Mouse (Mus musculus) lung, postnatal 10 days (tissue): ENCODE results near the gene Trnp1.
"Not testable (repeated sequence)": the region's sequence is repeated elsewhere in the genome, so short reads cannot be mapped to it uniquely, and the experiment has no call there.

Experiments used
- DNase-seq: peaks from one replicate; pipeline ENCODE4 v3.0.0; 2021

Gene Trnp1

DNA sequence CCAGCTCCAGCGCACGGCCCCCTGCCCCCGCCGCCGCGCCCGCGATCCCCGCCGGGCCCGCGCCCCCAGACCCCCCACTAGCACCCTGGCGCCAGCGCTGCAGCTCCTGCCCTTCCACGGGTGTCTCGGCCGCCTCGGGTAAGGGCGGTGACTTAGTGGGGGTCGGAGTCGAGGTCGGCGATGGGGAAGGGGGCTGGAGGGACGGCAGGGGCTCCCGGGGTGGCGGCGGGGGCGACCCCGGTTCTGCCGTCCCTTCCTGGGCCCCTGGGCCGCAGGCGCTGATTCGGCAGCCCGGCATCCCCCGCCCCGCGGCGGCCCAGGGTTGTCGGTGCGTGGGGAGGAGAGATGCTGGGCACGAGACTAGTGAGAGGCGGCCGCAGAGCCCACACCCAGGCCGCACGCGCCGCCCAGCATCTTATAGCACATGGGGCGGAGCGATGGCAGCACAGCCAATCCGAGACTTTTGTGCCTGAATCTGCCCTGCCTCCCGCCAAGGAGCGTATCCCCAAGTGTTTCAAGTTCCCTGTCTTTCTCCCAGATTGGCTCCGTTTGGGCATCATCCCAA lies at the start of gene Trnp1:
Gene Trnp1 (minus strand): TSS at position 391 of the 565 bp plus-strand sequence.
- peak; percentile 69 for DNase-seq

DNA sequence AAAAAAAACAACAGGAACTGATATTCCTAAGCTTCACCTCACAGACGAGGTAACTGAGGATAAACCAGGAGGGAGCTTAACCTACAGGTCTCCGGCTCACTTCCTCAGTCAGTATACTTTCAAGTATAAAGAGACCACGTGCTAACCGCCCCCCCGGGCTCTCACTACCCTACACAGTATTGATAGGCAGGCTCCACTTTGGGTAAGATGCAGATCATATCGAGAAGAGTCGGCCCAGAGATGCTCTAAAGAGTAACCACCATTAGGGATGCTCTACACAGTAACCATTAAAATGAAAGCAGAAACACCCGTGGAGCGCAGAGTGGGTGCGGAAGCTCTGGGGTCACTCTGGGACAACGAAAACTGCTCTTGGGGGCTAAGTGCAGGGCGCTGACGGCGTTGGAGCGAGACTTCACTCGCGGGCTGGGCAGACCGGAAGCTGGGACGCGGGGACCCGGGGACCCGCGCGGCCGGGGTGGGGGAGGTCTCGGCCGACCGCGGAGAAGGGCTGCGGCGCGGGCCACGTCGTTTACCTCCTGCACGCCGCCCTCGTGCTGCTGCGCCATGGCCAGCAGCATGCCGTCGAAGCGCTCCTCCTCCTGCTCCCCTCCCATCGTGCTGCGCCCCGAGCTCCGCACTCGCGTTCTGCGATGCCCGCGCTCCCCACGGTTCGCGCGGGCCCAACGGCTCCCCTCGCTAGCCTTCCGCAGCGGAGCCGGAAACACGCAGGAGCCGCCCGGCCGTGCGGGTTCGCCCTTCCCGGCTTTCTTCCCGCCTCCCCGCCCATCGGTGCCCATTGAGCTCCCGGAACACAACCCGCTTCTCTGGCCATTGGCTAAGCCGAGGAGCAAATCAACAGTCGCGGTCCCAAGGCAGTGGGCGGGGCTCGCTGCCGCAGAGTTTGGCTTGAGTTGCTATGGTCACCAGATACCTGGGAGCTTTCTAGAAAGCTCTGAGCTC lies 47.2 kb upstream of the Trnp1 start, which contains the start of gene Nudc:
Gene Nudc (minus strand): TSS at position 725 of the 960 bp plus-strand sequence.
- peak; percentile 98 for DNase-seq

- DNase-seq = no peak
Measured at GRCm38 (mm10) chr4:133536652-133537051, 38.3 kb upstream of the Trnp1 start.

DNA sequence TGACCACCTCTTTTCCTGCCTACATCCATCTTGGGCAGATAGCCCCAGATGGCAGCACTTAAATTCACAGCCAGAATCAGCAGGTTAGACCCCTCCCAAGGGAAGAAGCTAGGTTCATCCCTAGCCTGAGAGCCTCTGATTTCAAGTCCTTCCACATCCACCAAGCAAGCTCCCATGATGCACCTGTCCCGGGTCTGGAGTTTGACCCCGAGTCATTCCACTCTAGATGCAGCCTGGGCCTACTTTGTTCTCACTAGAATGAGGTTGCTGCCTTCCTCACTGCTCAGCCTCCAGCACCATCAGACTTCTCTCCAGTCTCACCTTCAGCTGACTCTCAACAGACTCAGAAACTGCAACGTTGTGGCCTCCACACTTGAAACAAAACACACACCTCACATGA lies 37.7 kb upstream of the Trnp1 start:
- no peak for DNase-seq

- no peak for DNase-seq
Measured at GRCm38 (mm10) chr4:133532777-133533176, 34.4 kb upstream of the Trnp1 start.

DNA sequence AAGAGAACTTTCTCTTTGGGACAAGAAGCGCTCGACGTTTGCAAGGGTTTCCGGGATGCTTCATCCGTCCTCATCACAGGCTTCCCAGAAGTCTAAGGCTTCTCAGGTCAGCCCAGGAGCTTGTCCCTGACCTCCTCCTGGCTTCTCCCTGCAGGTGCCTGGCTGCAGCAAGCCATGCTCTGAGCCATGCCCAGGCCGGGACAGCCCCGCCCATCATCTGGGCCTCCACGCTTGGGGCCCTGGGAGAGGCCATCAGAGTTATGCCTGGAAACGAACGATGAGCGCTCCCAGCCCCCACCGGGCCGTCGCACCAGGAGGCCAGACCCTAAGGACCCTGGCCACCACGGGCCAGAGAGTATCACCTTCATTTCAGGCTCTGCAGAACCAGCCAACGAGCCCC lies 29.4 kb upstream of the Trnp1 start:
- no peak for DNase-seq

GRCm38 (mm10) chr4:133521502-133521901 lies 23.2 kb upstream of the Trnp1 start:
- DNase-seq = no peak

GRCm38 (mm10) chr4:133519369-133519665 lies 21.0 kb upstream of the Trnp1 start:
- no peak for DNase-seq

- DNase-seq = peak; percentile 73
Measured at GRCm38 (mm10) chr4:133518601-133519368, 20.4 kb upstream of the Trnp1 start, which contains the start of gene Kdf1. Gene Kdf1, plus strand, starts transcription at chr4:133518963.

DNA sequence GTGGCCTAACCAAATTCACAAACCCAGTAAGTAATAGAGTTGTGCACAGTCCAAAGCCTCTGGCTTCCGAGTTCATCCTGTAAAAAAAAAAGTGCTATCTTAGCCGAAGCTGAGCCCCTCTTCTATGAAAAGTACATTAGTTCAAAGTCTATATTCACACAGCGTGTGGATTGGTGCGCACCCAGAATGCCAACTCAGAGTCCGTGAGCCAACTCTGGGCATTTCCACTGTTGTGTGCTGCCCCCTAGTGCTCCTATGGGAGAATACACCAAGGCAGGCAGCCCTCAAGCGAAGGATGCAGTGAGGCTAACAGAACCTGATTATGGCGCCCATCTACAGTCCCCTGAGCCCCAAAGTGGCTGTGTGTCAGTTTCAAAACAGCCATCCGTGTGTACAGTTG lies 14.6 kb upstream of the Trnp1 start:
- DNase-seq = peak; percentile 80

- not testable (repeated sequence) for DNase-seq
Measured at GRCm38 (mm10) chr4:133512511-133512910, 14.2 kb upstream of the Trnp1 start.

- no peak for DNase-seq
Measured at GRCm38 (mm10) chr4:133511050-133511449, 12.7 kb upstream of the Trnp1 start.

GRCm38 (mm10) chr4:133508990-133509389 lies 10.6 kb upstream of the Trnp1 start:
- DNase-seq = no peak

GRCm38 (mm10) chr4:133506573-133506972 lies 8.2 kb upstream of the Trnp1 start:
- DNase-seq = no peak

- no peak for DNase-seq
Measured at GRCm38 (mm10) chr4:133504755-133505485, 6.6 kb upstream of the Trnp1 start.

DNA sequence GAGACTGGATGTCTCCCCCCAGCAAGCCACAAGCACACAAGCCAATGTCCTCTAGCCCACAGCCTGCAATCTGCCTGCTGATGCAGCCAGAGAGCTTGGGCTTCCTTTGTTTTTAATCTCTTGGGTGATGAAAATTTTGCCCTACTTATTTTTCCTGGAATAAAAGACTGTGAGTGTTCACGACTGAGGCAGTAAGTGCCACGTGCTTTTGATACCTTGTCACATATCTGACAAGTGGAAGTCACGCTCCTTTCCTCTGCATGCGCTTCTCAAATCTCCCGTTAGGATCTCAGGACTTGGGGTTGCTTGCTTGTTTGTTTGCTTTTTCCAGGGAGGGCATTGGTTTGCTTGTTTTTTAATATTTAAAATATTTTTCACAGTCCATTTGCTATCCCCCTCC lies 6.0 kb upstream of the Trnp1 start:
- DNase-seq = no peak

- DNase-seq = no peak
Measured at GRCm38 (mm10) chr4:133501514-133501913, 3.2 kb upstream of the Trnp1 start.

DNA sequence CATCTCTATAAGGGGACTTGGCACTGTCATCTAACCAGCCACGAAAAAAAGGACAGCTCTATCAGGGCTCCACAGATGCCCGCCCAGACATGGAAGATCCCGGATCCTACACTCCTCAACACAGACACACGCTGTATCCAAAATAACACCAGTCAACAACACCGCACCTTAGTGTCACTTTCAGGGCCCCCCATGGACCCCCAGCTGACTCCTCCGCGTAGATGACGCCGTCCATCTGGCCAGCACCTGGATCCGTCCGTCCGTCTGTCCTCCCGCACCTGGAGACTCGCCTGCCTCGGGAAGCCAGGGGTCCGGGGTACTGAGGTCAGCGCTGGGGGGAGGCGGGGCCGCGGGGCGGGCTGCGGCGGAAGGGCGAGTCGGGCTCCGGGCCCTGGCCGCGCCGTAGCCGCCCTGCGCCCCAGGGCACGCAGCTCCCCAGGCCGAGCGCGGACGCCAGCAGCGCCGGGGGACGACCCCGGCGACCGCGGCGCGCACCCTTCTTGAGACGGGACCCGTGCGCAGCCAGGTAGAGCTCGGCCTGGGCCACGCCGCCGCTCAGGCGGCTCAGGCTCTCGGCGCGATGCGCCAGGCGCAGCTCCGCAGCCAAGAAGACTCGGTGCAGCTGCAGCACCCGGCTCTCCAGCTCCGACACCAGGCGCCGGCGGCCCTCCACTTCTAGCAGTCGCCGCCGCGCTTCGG lies 740 bp downstream of the Trnp1 start:
- DNase-seq = no peak

- DNase-seq = no peak
Measured at GRCm38 (mm10) chr4:133496738-133497445, 1.5 kb downstream of the Trnp1 start.

- DNase-seq = peak; percentile 57
Measured at GRCm38 (mm10) chr4:133495711-133496110, 2.6 kb downstream of the Trnp1 start.

- DNase-seq = no peak
Measured at GRCm38 (mm10) chr4:133494867-133495266, 3.5 kb downstream of the Trnp1 start.
